Mouse (Mus musculus): Measurements from ENCODE around the gene Fgf11. TPM values are rescaled to one million over a fixed set of nuclear protein-coding genes. Genes with fewer than 3 reads are reported as not detected.

The Fgf11 gene
- not detected for polyA plus RNA-seq (2017; shearing (Covaris generic))

GRCm38 (mm10) chr11:69801379-69801977 is at the start of gene Fgf11:
Gene Fgf11 (minus strand): TSS chr11:69801857.

GRCm38 (mm10) chr11:69846198-69846680 is 44.6 kb upstream of the Fgf11 start, which contains the start of gene Plscr3:
Gene Plscr3 (plus strand): TSS chr11:69846376.

GRCm38 (mm10) chr11:69837952-69838713 is 36.5 kb upstream of the Fgf11 start, which contains the start of gene Tmem256:
Gene Tmem256 (plus strand): TSS chr11:69838514.

GRCm38 (mm10) chr11:69837604-69837951 is 35.9 kb upstream of the Fgf11 start, which contains the start of gene Nlgn2:
Gene Nlgn2 (minus strand): TSS chr11:69837784.

GRCm38 (mm10) chr11:69822080-69822479 is 20.4 kb upstream of the Fgf11 start, which contains the start of gene Spem1:
Gene Spem1 (minus strand): TSS chr11:69822180.

GRCm38 (mm10) chr11:69818365-69818764 is 16.7 kb upstream of the Fgf11 start, which contains the start of gene Spem2:
Gene Spem2 (minus strand): TSS chr11:69818465.

GRCm38 (mm10) chr11:69815155-69815554 is 13.5 kb upstream of the Fgf11 start, which contains the start of gene Gm39566:
Gene Gm39566 (minus strand): TSS chr11:69815298.

GRCm38 (mm10) chr11:69804972-69805909 is 3.6 kb upstream of the Fgf11 start, which contains the start of gene Tmem102:
Gene Tmem102 (minus strand): TSS chr11:69805624.

GRCm38 (mm10) chr11:69795168-69795982 is 6.3 kb downstream of the Fgf11 start, which contains the start of gene Chrnb1:
Gene Chrnb1 (minus strand): TSS chr11:69795943.

GRCm38 (mm10) chr11:69765221-69766125 is 36.2 kb downstream of the Fgf11 start, which contains the start of gene Zbtb4:
Gene Zbtb4 (plus strand): TSS chr11:69765912.

GRCm38 (mm10) chr11:69761868-69762267 is 39.8 kb downstream of the Fgf11 start, which contains the start of gene Slc35g3:
Gene Slc35g3 (minus strand): TSS chr11:69761968.

GRCm38 (mm10) chr11:69758478-69758970 is 43.1 kb downstream of the Fgf11 start, which contains the start of gene Polr2a:
Gene Polr2a (minus strand): TSS chr11:69758637.

Other genes starting within 250 kb of the Fgf11 start
- 0.36 TPM for gene Efnb3, start 241.7 kb downstream of the Fgf11 start, polyA plus RNA-seq (2017; shearing (Covaris generic))
- gene Wrap53, start 221.6 kb downstream of the Fgf11 start, polyA plus RNA-seq (2017; shearing (Covaris generic)), result 30.3 TPM
- gene Trp53, start 221.5 kb downstream of the Fgf11 start, polyA plus RNA-seq (2017; shearing (Covaris generic)), result 257 TPM
- gene Atp1b2, start 195.9 kb downstream of the Fgf11 start, polyA plus RNA-seq (2017; shearing (Covaris generic)), result not detected
- gene Shbg, start 184.0 kb downstream of the Fgf11 start, polyA plus RNA-seq (2017; shearing (Covaris generic)), result not detected
- gene Sat2, start 179.8 kb downstream of the Fgf11 start, polyA plus RNA-seq (2017; shearing (Covaris generic)), result not detected
- 9.2 TPM for gene Fxr2, start 168.9 kb downstream of the Fgf11 start, polyA plus RNA-seq (2017; shearing (Covaris generic))
- not detected for gene Sox15, start 146.5 kb downstream of the Fgf11 start, polyA plus RNA-seq (2017; shearing (Covaris generic))
- gene Mpdu1, start 139.2 kb downstream of the Fgf11 start, polyA plus RNA-seq (2017; shearing (Covaris generic)), result 66.8 TPM
- gene Cd68, start 135.7 kb downstream of the Fgf11 start, polyA plus RNA-seq (2017; shearing (Covaris generic)), result 5.7 TPM
- gene Eif4a1, start 129.4 kb downstream of the Fgf11 start, polyA plus RNA-seq (2017; shearing (Covaris generic)), result 558 TPM
- 44.6 TPM for gene Senp3, start 119.8 kb downstream of the Fgf11 start, polyA plus RNA-seq (2017; shearing (Covaris generic))
- gene Tnfsf13, start 116.1 kb downstream of the Fgf11 start, polyA plus RNA-seq (2017; shearing (Covaris generic)), result not detected
- not detected for gene Tnfsf12, start 106.0 kb downstream of the Fgf11 start, polyA plus RNA-seq (2017; shearing (Covaris generic))
- gene Tnfsfm13, start 105.8 kb downstream of the Fgf11 start, polyA plus RNA-seq (2017; shearing (Covaris generic)), result not detected
- gene Polr2a, start 43.2 kb downstream of the Fgf11 start, polyA plus RNA-seq (2017; shearing (Covaris generic)), result 53.7 TPM
- not detected for gene Slc35g3, start 39.9 kb downstream of the Fgf11 start, polyA plus RNA-seq (2017; shearing (Covaris generic))
- 4.9 TPM for gene Zbtb4, start 35.9 kb downstream of the Fgf11 start, polyA plus RNA-seq (2017; shearing (Covaris generic))
- 3.5 TPM for gene Chrnb1, start 5.9 kb downstream of the Fgf11 start, polyA plus RNA-seq (2017; shearing (Covaris generic))
- not detected for gene Tmem102, start 3.8 kb upstream of the Fgf11 start, polyA plus RNA-seq (2017; shearing (Covaris generic))
- gene Gm39566, start 13.4 kb upstream of the Fgf11 start, polyA plus RNA-seq (2017; shearing (Covaris generic)), result not detected
- gene Spem2, start 16.6 kb upstream of the Fgf11 start, polyA plus RNA-seq (2017; shearing (Covaris generic)), result not detected
- not detected for gene Spem1, start 20.3 kb upstream of the Fgf11 start, polyA plus RNA-seq (2017; shearing (Covaris generic))
- 0.65 TPM for gene Nlgn2, start 35.9 kb upstream of the Fgf11 start, polyA plus RNA-seq (2017; shearing (Covaris generic))
- 121 TPM for gene Tmem256, start 36.7 kb upstream of the Fgf11 start, polyA plus RNA-seq (2017; shearing (Covaris generic))
- gene Plscr3, start 44.5 kb upstream of the Fgf11 start, polyA plus RNA-seq (2017; shearing (Covaris generic)), result 30.1 TPM
- not detected for gene Tnk1, start 56.9 kb upstream of the Fgf11 start, polyA plus RNA-seq (2017; shearing (Covaris generic))
- not detected for gene Tmem95, start 76.2 kb upstream of the Fgf11 start, polyA plus RNA-seq (2017; shearing (Covaris generic))
- gene Kctd11, start 79.5 kb upstream of the Fgf11 start, polyA plus RNA-seq (2017; shearing (Covaris generic)), result 1.1 TPM
- 549 TPM for gene Acap1, start 93.7 kb upstream of the Fgf11 start, polyA plus RNA-seq (2017; shearing (Covaris generic))
- 3.9 TPM for gene 2810408A11Rik, start 99.1 kb upstream of the Fgf11 start, polyA plus RNA-seq (2017; shearing (Covaris generic))
- 4.2 TPM for gene Neurl4, start 99.2 kb upstream of the Fgf11 start, polyA plus RNA-seq (2017; shearing (Covaris generic))
- 152 TPM for gene Gps2, start 112.0 kb upstream of the Fgf11 start, polyA plus RNA-seq (2017; shearing (Covaris generic))
- 1,005 TPM for gene Eif5a, start 120.1 kb upstream of the Fgf11 start, polyA plus RNA-seq (2017; shearing (Covaris generic))
- not detected for gene Ybx2, start 133.9 kb upstream of the Fgf11 start, polyA plus RNA-seq (2017; shearing (Covaris generic))
- not detected for gene Slc2a4, start 146.3 kb upstream of the Fgf11 start, polyA plus RNA-seq (2017; shearing (Covaris generic))
- gene Cldn7, start 162.9 kb upstream of the Fgf11 start, polyA plus RNA-seq (2017; shearing (Covaris generic)), result not detected
- 26.1 TPM for gene Ctdnep1, start 179.3 kb upstream of the Fgf11 start, polyA plus RNA-seq (2017; shearing (Covaris generic))
- gene Elp5, start 180.7 kb upstream of the Fgf11 start, polyA plus RNA-seq (2017; shearing (Covaris generic)), result 78.3 TPM
- 496 TPM for gene Gabarap, start 189.3 kb upstream of the Fgf11 start, polyA plus RNA-seq (2017; shearing (Covaris generic))
- 111 TPM for gene Phf23, start 193.9 kb upstream of the Fgf11 start, polyA plus RNA-seq (2017; shearing (Covaris generic))
- gene Dvl2, start 198.7 kb upstream of the Fgf11 start, polyA plus RNA-seq (2017; shearing (Covaris generic)), result 16.7 TPM
- gene Acadvl, start 213.6 kb upstream of the Fgf11 start, polyA plus RNA-seq (2017; shearing (Covaris generic)), result 142 TPM
- gene Dlg4, start 215.1 kb upstream of the Fgf11 start, polyA plus RNA-seq (2017; shearing (Covaris generic)), result 9.1 TPM